Mouse (Mus musculus) v-Abl transformed pro-B cells (cell line): ENCODE measurements around the gene Mrm3.

ENCODE experiments used
- in situ Hi-C, 2 experiments: fragments of 400-800 bp; cut with MboI; formaldehyde crosslinking; loops; one replicate each; pipeline ENCODE4 v1.15.1; 2025; ENCODE audit not compliant: unreplicated experiment in 2 of 2

Mrm3 gene

DNA sequence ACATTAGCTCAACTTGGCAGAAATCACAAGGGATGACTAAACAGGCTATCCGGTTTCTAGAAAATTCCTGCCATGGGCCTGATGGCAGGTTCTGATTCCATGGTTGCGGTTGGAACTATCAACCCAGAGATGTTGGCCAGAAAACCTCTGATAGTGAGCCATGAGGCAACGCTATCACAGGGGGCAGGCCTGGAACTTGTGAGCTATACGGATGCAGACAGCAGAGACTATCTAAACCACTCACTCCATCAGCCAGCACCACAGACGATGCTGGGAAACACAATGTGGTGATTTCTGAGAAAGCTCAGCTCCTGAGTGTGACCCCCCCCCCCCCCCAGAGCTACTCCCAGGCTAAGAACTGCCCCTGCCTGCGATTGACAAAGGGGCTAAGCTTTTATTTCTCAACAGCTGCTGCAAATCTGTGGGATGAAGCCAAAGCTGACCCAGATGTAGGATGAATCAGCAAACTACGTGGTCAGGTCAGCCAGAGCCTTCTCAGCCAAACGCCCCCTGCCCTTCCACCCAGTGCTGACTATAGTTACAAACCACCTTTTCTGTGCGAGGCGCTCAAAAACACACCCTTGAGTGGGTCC is 43.1 kb downstream of the Mrm3 start:
- in situ Hi-C loops, result no loop called here

DNA sequence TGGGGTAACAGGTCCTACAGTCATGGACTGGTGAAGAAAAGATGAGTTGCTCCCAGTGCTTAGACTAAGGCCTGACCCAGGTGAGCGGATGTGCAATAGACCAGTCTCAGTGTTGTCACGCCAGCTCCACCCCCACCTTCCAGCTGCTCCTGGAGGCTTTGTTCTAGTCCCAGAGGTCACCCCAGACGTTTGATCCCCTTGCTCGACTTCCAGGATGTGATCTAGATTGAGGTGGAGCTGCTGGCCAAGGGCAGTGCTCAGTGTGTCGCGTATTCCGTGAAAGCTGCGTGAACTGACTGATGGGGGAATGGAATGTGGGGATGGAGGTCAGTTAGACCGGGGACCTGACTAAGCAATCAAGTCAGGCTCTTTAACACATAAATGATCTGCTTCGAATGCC is 43.8 kb downstream of the Mrm3 start:
- in situ Hi-C loops, result no loop called here

DNA sequence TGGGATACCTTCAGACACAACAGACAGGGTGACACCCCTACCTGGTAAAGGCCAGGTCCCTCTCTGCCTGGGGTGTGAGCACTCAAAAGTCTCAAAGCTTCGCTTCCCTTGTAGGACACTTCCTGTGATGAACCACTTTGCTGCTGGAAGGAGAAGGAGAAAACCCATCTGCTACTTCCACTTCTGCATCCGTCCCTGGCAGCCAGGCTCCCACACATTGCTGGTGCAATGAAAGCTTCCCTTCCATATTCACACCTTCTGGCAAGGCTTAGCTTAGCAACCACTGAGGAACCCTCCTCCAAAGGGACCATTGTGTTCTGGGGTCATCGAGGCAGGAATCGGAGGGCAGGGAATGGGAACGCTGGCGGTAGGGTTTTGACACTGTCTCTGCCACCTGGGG is 45.1 kb downstream of the Mrm3 start:
- in situ Hi-C loops, result no loop called here

DNA sequence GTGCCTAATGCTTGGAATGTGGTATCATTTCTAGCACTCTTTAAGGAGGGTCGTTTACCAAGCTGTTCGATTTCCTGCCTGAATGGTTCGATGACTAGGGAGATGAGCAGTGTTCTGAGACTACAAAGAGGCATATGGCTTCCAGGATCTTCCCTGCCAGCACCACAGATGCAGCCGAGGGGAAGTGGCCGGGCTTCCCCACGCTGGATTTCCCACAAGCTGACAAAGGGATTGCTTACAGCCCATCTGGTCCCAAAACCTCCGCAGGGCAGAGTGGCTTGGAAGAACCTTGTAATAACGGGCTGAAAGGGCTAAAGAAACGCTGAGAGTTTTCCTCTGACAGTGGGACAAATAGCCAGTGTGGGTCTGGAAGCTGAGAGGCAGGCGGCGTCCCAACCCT is 46.9 kb downstream of the Mrm3 start:
- in situ Hi-C loops, result no loop called here

DNA sequence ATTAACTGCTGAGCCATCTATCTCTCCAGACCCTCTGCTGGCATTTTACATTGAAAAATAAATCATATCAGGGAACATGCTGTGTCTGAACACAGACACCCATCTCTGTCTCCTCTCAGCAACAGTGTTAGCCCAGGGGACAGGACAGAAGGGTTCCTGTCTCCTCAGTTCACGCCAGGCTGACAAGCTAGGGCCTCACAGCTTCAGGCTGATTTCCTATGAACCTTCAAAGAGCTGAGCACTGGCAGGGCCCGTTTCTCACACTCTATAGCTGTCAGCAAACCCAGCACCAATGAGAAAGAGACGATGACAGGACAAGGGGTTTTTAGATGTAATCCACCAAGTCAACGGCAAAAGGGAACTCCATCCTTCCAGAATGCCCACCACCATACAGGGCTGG is 48.4 kb downstream of the Mrm3 start:
- in situ Hi-C loops, result no loop called here

DNA sequence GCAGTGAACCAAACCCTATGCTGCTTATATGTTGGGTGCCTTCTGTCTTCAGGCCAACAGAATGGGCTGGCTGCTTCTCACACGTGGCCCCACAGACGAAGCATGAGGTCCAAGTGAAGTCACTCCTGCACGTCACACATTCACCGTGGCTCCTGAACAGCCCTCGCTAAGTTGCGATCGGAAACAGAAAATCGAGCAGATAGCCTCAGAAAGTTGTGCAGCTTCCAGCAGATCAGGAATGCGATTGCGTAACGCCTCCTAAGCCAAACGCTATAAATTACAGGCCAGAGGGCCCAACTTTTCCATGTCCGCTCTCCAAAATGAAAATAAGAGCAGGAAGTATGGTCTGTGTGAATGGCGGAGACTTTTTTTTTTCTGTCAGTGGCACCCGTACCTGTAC is 48.9 kb downstream of the Mrm3 start:
- in situ Hi-C loops, result no loop called here

DNA sequence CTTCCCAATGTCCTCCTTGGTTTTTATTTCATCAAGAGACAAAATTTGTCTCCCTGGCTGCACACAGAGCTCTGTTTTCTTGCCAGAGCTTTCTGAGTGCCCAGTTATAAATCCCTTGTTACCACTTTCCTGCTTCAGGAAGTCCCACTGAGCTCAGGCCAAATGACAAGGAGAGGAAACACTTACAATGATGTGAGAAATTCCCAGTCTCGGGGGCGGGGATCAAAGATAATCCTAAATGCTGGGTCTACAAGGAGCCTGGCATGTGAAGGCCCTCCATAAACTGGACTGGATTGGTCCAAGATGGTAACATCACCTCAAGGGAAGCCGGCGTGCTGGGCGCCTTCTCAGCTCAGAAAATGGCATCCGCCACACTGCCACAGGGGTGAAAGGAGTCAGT is 49.3 kb downstream of the Mrm3 start:
- in situ Hi-C loops, result no loop called here

DNA sequence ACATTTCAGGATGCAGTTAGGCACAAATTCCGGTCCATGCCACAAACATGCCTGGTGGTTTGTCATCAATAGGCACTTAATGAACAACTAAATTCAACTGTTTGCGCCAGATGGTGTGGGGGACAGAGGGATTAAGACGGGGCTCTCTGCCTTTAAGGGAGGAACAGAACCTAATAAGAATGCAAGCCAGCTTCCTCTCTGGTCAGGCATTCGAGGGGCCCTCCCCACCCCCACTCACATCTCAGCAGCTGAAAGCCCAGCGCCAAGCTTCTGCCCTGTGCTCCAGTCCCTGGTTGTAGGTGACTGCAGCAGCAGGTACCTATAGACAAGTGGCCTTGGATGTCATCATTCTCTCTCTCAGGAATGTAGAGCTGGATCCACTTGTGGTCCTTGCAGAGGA is 50.6 kb downstream of the Mrm3 start:
- in situ Hi-C loops, result no loop called here

DNA sequence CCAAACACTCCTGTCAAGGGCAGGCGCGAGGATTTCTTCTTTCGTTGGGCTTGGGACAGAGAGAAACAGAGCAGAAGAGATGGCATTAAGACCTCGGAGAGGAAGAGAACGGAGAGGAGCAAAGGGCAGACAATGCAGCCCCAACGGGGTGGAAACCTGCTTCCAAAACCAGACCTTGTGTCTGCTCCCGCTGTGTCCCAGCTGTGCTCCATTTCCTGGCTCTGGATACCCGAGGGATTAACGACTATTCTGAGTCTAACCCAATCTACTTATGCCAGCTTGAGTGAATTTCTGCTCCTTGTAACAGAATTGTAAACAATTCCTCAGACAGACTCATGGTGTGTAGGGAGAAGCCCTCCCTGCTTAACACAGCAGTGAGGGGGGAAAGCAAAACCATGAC is 51.3 kb downstream of the Mrm3 start:
- in situ Hi-C loops, result no loop called here

DNA sequence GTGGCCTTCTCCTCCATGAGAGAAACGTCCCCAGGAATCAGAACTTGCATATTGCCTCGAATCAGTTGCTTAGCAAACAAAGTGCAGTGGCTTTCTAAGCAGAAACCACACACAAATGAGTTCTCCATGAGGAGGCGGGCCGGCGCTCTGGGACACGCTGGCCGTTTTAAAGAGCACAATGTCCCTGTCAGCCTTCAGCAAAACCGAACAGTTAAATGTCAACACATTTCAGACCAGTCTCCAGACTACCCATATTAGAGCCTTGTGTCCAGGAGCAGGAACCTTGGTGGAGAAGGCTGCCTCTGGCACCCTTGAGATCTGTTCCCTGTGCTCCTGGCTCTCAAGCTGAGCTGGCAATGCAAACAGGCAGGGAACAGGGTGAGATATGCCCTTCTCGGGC is 53.7 kb downstream of the Mrm3 start:
- in situ Hi-C loops, result no loop called here

DNA sequence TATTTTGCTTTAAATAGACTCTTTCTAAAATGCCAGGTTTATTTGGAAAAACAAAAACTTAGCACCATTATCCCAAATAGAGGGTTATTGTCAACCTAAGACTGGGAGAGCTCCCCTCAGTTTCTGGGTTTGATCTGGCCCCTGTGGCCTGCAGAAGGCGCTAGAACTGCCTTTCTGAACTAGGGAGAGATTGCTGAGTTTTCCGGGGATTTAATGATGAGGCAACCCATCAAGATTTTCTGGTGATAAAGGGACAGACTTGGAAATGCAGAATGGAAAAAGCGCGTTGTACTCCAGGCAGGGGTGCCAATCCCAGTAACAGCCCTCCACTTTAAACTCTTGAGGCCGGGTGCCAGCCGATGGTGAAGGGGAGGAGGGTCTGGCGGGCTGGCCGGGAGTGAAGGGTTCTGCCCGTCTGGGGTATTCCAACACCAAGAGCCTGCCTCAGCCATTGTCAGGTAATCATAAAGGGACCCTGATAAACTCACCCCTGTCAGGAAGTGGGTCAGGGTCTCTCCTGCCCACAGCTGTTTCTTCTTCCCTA is 55.0 kb downstream of the Mrm3 start:
- in situ Hi-C loops, result no loop called here
